12 mouse cellular contexts compared by ENCODE assay signal in genomic region chr1:92699697-92700096, GRCm38 (mm10). TPM values are rescaled to one million over a fixed set of nuclear protein-coding genes. Genes with fewer than 3 reads are reported as not detected.
DNase-seq lines count a peak whose midpoint lies in the region; ATAC-seq lines count a peak whose summit lies in the region.
"Had no signal": no experiment of that assay in that cellular context is flagged by ENCODE, and none has a peak within 500 bp of the region (broad histone marks: within the 10 kb centered on the region; RNA-seq: fewer than 3 reads in every experiment).

No protein-coding gene starts in this region.

- H3K27ac ChIP-seq in heart, embryonic 15.5 days = peak overlapping the region; percentile 82
- no peak overlapping the region for H3K27ac ChIP-seq in heart, embryonic 11.5 days (ENCODE audit: low read depth, low read length)
- no peak overlapping the region for H3K27ac ChIP-seq in hindbrain, embryonic 15.5 days (replicated peaks)
- H3K27ac ChIP-seq: kidney, postnatal 0 days; left cerebral cortex, adult 2 months; liver, embryonic 13.5 days had no signal

- no peak overlapping the region for H3K4me2 ChIP-seq in heart, embryonic 15.5 days
- H3K4me2 ChIP-seq in heart, embryonic 11.5 days = no peak overlapping the region
- H3K4me2 ChIP-seq in hindbrain, embryonic 15.5 days = no peak overlapping the region
- H3K4me2 ChIP-seq: liver, embryonic 13.5 days had no signal

- H3K4me3 ChIP-seq in heart, embryonic 15.5 days = no peak overlapping the region
- H3K4me3 ChIP-seq in heart, embryonic 11.5 days (ENCODE audit: low read depth, low read length) = no peak overlapping the region
- H3K4me3 ChIP-seq in hindbrain, embryonic 15.5 days = no peak overlapping the region
- H3K4me3 ChIP-seq: left cerebral cortex, adult 2 months; liver, embryonic 13.5 days had no signal

- no peak for ATAC-seq in heart, embryonic 15.5 days (replicated peaks; ENCODE audit: insufficient number of reproducible peaks, insufficient read depth, low FRiP score, low read depth)
- no peak for ATAC-seq in heart, embryonic 11.5 days (replicated peaks; ENCODE audit: insufficient number of reproducible peaks, low FRiP score, low TSS enrichment)
- ATAC-seq in hindbrain, embryonic 15.5 days (ENCODE audit: low FRiP score, low read depth) = peak; percentile 28; the same call in 1 of the 2 replicates

- peak; percentile 36 for DNase-seq in ZHBTc4 (ENCODE audit: low read depth, low spot score)
- DNase-seq in cerebellum, adult 9-11 months = peak; percentile 86
- no peak for DNase-seq in thymus, postnatal 36 days
- DNase-seq in adrenal gland, adult (ENCODE audit: inconsistent age in 2 of 2, low spot score in 1 of 2) = no peak
- DNase-seq in lung, adult 18-20 months = no peak
- DNase-seq: liver, embryonic 13.5 days had no signal

- H3K4me1 ChIP-seq in heart, embryonic 15.5 days (replicated peaks) = peaks cover 56% of the 10 kb centered on the region
- H3K4me1 ChIP-seq in heart, embryonic 11.5 days (ENCODE audit: control insufficient read depth, insufficient read depth, low read length) = peaks cover 33% of the 10 kb centered on the region
- H3K4me1 ChIP-seq in hindbrain, embryonic 15.5 days (replicated peaks) = peaks cover 14% of the 10 kb centered on the region

- no peak overlapping the region; the same call in 1 of the 2 replicates for H3K9ac ChIP-seq in heart, embryonic 15.5 days
- no peak overlapping the region for H3K9ac ChIP-seq in heart, embryonic 11.5 days (ENCODE audit: low read depth, low read length)
- H3K9ac ChIP-seq in hindbrain, embryonic 15.5 days = no peak overlapping the region
- H3K9ac ChIP-seq: liver, embryonic 13.5 days had no signal

- H3K27me3 ChIP-seq in heart, embryonic 15.5 days = no peaks in the 10 kb centered on the region
- peaks cover 20% of the 10 kb centered on the region; the same call in 1 of the 2 replicates for H3K27me3 ChIP-seq in heart, embryonic 11.5 days (ENCODE audit: control insufficient read depth, insufficient read depth, low read length)
- no peaks in the 10 kb centered on the region for H3K27me3 ChIP-seq in hindbrain, embryonic 15.5 days
- H3K27me3 ChIP-seq: liver, embryonic 13.5 days had no signal

- no peaks in the 10 kb centered on the region for H3K36me3 ChIP-seq in heart, embryonic 15.5 days
- H3K36me3 ChIP-seq in heart, embryonic 11.5 days (ENCODE audit: control insufficient read depth, insufficient read depth, low read length) = no peaks in the 10 kb centered on the region
- H3K36me3 ChIP-seq in hindbrain, embryonic 15.5 days = no peaks in the 10 kb centered on the region
- H3K36me3 ChIP-seq: liver, embryonic 13.5 days had no signal

- WGBS in heart, embryonic 15.5 days = 20% methylated on average over 6 of the region's 6 CpGs
- WGBS in heart, embryonic 11.5 days (ENCODE audit: insufficient replicate concordance) = 11% methylated on average over 6 of the region's 6 CpGs
- 9% methylated on average over 6 of the region's 6 CpGs for WGBS in hindbrain, embryonic 15.5 days

- no peaks in the 10 kb centered on the region for H3K9me3 ChIP-seq in heart, embryonic 15.5 days (replicated peaks)
- no peaks in the 10 kb centered on the region for H3K9me3 ChIP-seq in heart, embryonic 11.5 days (replicated peaks; ENCODE audit: control insufficient read depth, low read length)
- H3K9me3 ChIP-seq in hindbrain, embryonic 15.5 days = no peaks in the 10 kb centered on the region
- H3K9me3 ChIP-seq: liver, embryonic 13.5 days; megakaryocyte, embryonic 14.5 days had no signal

RNA-seq across cellular contexts. Expression of gene Otos, which starts 51.1 kb away (rescaled TPM):
- polyA plus RNA-seq in heart, embryonic 15.5 days (2015; fragmentation: Nextera tagmentation; extraction: Ambion mirVana) = 0.19 TPM in 1 of 2 replicates, not detected in the other
- polyA plus RNA-seq in heart, embryonic 11.5 days (2014; fragmentation: Nextera tagmentation; extraction: Ambion mirVana) = not detected in 2 replicates
- polyA plus RNA-seq in hindbrain, embryonic 15.5 days (2015; fragmentation: Nextera tagmentation; extraction: Ambion mirVana) = 0.26 and 0.54 TPM in 2 replicates
- polyA plus RNA-seq: liver, embryonic 13.5 days had no signal

RNA-seq across cellular contexts. Expression of gene Cops9, which starts 57.9 kb away (rescaled TPM):
- polyA plus RNA-seq in heart, embryonic 15.5 days (2015; fragmentation: Nextera tagmentation; extraction: Ambion mirVana) = 365 and 436 TPM in 2 replicates
- 382 and 405 TPM in 2 replicates for polyA plus RNA-seq in heart, embryonic 11.5 days (2014; fragmentation: Nextera tagmentation; extraction: Ambion mirVana)
- polyA plus RNA-seq in hindbrain, embryonic 15.5 days (2015; fragmentation: Nextera tagmentation; extraction: Ambion mirVana) = 577 and 633 TPM in 2 replicates

Comparison
In these comparisons a context has a peak if more than half of its experiments do, and no peak if none do; other contexts are left out.
1. DNase-seq: peak in ZHBTc4 (single experiment) and cerebellum, adult 9-11 months (single experiment); none in thymus, postnatal 36 days (0 of 2), adrenal gland, adult (0 of 2) and lung, adult 18-20 months (0 of 2).